Mouse (Mus musculus) CH12.LX (cell line): ENCODE measurements at regions not wholly inside any gene's neighbourhood (a gene's known extent, or its start where the extent isn't known, plus 50 kb on each side); places are given as distances from the start of the nearest gene placed in this dataset.

Source experiments
- DNase-seq: peaks from one replicate; pipeline ENCODE4 v3.0.0-alpha.2; 2013; ENCODE audit errors: extremely low read depth
- H3K27ac ChIP-seq: 2 replicates; pipeline ENCODE4 v1.5.1; 2012; ENCODE audit warnings: low read depth, mild to moderate bottlenecking, control low read depth, moderate library complexity; ENCODE audit not compliant: insufficient read depth
- H3K27me3 ChIP-seq: replicated peaks from 2 replicates; pipeline ENCODE3; 2012; ENCODE audit warnings: inconsistent platforms
- H3K36me3 ChIP-seq, 2 experiments: replicated peaks in 1 of 2; 2 replicates each; pipeline versions ENCODE3 to v1.6.1; 2012; ENCODE audit warnings: inconsistent platforms in 1 of 2, low read length in 1 of 2, mild to moderate bottlenecking in 1 of 2, mixed read lengths in 1 of 2, moderate library complexity in 1 of 2; ENCODE audit not compliant: control insufficient read depth in 1 of 2, insufficient read depth in 1 of 2
- H3K4me1 ChIP-seq, 2 experiments: 2 replicates each; pipeline ENCODE4 v1.6.1; 2012; ENCODE audit warnings: inconsistent platforms in 1 of 2, moderate library complexity in 1 of 2; ENCODE audit not compliant: insufficient read depth in 2 of 2, control insufficient read depth in 1 of 2
- H3K4me2 ChIP-seq: 2 replicates; pipeline ENCODE4 v1.6.1; 2012; ENCODE audit warnings: low read depth, mild to moderate bottlenecking, control low read depth; ENCODE audit not compliant: poor library complexity, insufficient read depth, severe bottlenecking
- H3K4me3 ChIP-seq, 3 experiments: fragments of 150-350 bp in 1 of 3; sonication (generic) in 1 of 3; replicated peaks in 1 of 3; 2 replicates each; pipeline versions ENCODE3 to v1.5.1; 2011 to 2012; ENCODE audit warnings: low read depth in 2 of 3, low read length in 2 of 3, mild to moderate bottlenecking in 2 of 3, moderate library complexity in 2 of 3, control low read depth in 1 of 3, improper control_type of control experiment in 1 of 3, inconsistent platforms in 1 of 3, mixed read lengths in 1 of 3; ENCODE audit not compliant: poor library complexity in 1 of 3
- H3K79me2 ChIP-seq: replicated peaks from 2 replicates; pipeline ENCODE4 v1.6.1; 2012; ENCODE audit warnings: mild to moderate bottlenecking, moderate library complexity; ENCODE audit not compliant: control insufficient read depth, poor library complexity, insufficient read depth, severe bottlenecking; ENCODE audit errors: extremely low read depth
- H3K9ac ChIP-seq: 2 replicates; pipeline ENCODE4 v1.6.1; 2012; ENCODE audit warnings: low read depth, mild to moderate bottlenecking, control low read depth, moderate library complexity; ENCODE audit not compliant: insufficient read depth
- H3K9me3 ChIP-seq: replicated peaks from 2 replicates; pipeline ENCODE3; 2012; ENCODE audit warnings: low read length, inconsistent platforms, mixed read lengths
- BHLHE40 ChIP-seq: IDR thresholded peaks from 2 replicates; pipeline ENCODE4 v1.6.1; 2011; ENCODE audit warnings: mild to moderate bottlenecking, low read depth, low read length, improper control_type of control experiment
- CHD2 ChIP-seq: IDR thresholded peaks from 2 replicates; pipeline ENCODE4 v1.6.1; 2011; ENCODE audit warnings: low read length, improper control_type of control experiment
- ETS1 ChIP-seq: conservative IDR thresholded peaks from 2 replicates; pipeline ENCODE4 v1.6.1; 2012; ENCODE audit warnings: low read depth, mild to moderate bottlenecking, inconsistent platforms, low read length, improper control_type of control experiment, moderate library complexity
- HCFC1 ChIP-seq: IDR thresholded peaks from 2 replicates; pipeline ENCODE4 v1.6.1; 2012; ENCODE audit warnings: low read depth, mild to moderate bottlenecking, inconsistent platforms, low read length, improper control_type of control experiment
- IRF4 ChIP-seq: IDR thresholded peaks from 2 replicates; pipeline ENCODE4 v1.6.1; 2014; ENCODE audit warnings: low read depth, mild to moderate bottlenecking, inconsistent platforms, low read length, improper control_type of control experiment
- MAFK ChIP-seq: IDR thresholded peaks from 2 replicates; pipeline ENCODE4 v1.6.1; 2011; ENCODE audit warnings: low read length, improper control_type of control experiment; ENCODE audit not compliant: insufficient replicate concordance
- MAZ ChIP-seq: IDR thresholded peaks from 2 replicates; pipeline ENCODE4 v1.6.1; 2012; ENCODE audit warnings: low read depth, mild to moderate bottlenecking, inconsistent platforms, low read length, improper control_type of control experiment, moderate library complexity
- MXI1 ChIP-seq: IDR thresholded peaks from 2 replicates; pipeline ENCODE4 v1.6.1; 2011; ENCODE audit warnings: mild to moderate bottlenecking, low read depth, low read length, improper control_type of control experiment
- POLR2A ChIP-seq: IDR thresholded peaks from 2 replicates; pipeline ENCODE4 v1.6.1; 2011; ENCODE audit warnings: low read depth, mild to moderate bottlenecking, improper control_type of control experiment, low read length
- POLR2AphosphoS2 ChIP-seq: IDR thresholded peaks from 2 replicates; pipeline ENCODE4 v1.6.1; 2011; ENCODE audit warnings: low read depth, low read length, improper control_type of control experiment
- TBP ChIP-seq: conservative IDR thresholded peaks from 2 replicates; pipeline ENCODE4 v1.6.1; 2011; ENCODE audit warnings: low read depth, low read length, improper control_type of control experiment
- ZC3H11A ChIP-seq: IDR thresholded peaks from 2 replicates; pipeline ENCODE4 v1.6.1; 2012; ENCODE audit warnings: low read depth, mild to moderate bottlenecking, inconsistent platforms, low read length, improper control_type of control experiment
- ZKSCAN1 ChIP-seq: IDR thresholded peaks from 2 replicates; pipeline ENCODE4 v1.6.1; 2012; ENCODE audit warnings: low read depth, inconsistent platforms, low read length, improper control_type of control experiment, borderline replicate concordance
- ZMIZ1 ChIP-seq: IDR thresholded peaks from 2 replicates; pipeline ENCODE4 v1.6.1; 2012; ENCODE audit warnings: low read depth, mild to moderate bottlenecking, inconsistent platforms, low read length, improper control_type of control experiment
- dilution Hi-C: fragments of 300-500 bp; cut with MboI; formaldehyde crosslinking; loops from 2 replicates; pipeline ENCODE4 v1.14.3; 2020; ENCODE audit warnings: low sequenced_read_pairs; ENCODE audit not compliant: extremely low pct_unique_long_range_greater_than_20kb, extremely low pct_ligation_motif_present
- in situ Hi-C: fragments of 300-500 bp; cut with MboI; formaldehyde crosslinking; loops from 3 replicates; pipeline ENCODE4 v1.14.3; 2019; ENCODE audit warnings: low sequenced_read_pairs, low pct_ligation_motif_present, low pct_unique_long_range_greater_than_20kb, mixed read lengths

DNA sequence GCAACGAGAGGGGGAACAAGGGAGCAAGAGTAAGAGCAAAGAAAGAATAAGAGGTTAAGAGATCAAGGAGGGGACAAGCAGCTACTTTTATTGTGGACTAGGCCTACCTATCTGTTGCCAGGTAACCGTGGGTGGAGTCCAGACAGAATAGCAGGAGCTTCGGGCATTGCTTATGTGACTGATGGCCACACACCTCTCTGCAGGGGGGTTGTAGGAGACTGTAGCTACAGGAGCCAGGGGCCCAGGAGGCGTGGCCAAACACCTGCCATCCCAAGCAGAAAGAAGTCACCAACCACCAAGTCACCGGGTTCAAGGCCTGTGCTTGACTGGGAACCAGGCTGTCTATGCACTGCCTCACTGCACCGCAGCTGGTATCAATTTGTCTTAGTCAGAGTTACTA lies 1943.9 kb upstream of the A830018L16Rik start:
- Histone ChIP-seq H3K27me3 (no peaks in the 10 kb centered on the region), H3K9ac (no peak overlapping the region), H3K36me3 (no peaks in the 10 kb centered on the region), H3K9me3 (no peaks in the 10 kb centered on the region), H3K4me1 (peaks cover 0 to 6% of the 10 kb centered on the region in 2 experiments; a peak in 1 of 4 replicates), H3K79me2 (no peaks in the 10 kb centered on the region), H3K27ac (no peak overlapping the region), H3K4me2 (no peak overlapping the region), H3K4me3 (no peak overlapping the region)
- TF ChIP-seq BHLHE40 (no peak), MXI1 (no peak), TBP (no peak), POLR2AphosphoS2 (no peak), ZC3H11A (no peak), POLR2A (no peak), ZMIZ1 (no peak), CHD2 (no peak), ETS1 (no peak), IRF4 (no peak), ZKSCAN1 (no peak), MAFK (no peak), HCFC1 (no peak), MAZ (no peak)
- in situ Hi-C loops (no loop called here), dilution Hi-C loops (no loop called here)
- DNase-seq = no peak
